Mouse (Mus musculus) spleen, postnatal 36 days (tissue): ENCODE data around the gene Pigt.
A peak's percentile ranks its signal among the peaks of the same experiment; 100 is the strongest.

ENCODE experiments used
- DNase-seq, 2 experiments: peaks; one replicate each; pipeline ENCODE4 v3.0.0; 2022; ENCODE audit warnings: low spot score in 2 of 2, mixed read lengths in 1 of 2

Pigt gene

DNA sequence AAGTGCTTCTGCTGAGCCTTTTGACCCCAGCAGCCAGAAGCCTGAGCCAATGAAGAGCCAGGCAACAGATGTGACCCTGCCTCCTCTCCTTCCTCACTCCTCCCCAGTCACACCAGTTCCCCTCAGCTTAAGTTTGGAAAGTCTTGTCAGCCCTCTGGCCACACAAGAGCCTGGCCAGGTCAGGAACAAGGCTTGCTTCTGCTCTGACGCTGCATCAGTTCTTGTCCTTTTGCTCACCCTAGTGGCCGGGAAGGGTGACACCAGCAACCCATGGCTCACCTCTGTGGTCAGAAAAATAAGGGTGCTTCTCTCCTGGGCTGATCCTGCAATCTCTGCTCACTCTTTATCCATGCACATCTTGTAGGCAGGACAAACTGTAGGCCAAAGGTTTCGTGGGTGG is 23.5 kb downstream of the Pigt start:
- peak; percentile 71 for DNase-seq

DNA sequence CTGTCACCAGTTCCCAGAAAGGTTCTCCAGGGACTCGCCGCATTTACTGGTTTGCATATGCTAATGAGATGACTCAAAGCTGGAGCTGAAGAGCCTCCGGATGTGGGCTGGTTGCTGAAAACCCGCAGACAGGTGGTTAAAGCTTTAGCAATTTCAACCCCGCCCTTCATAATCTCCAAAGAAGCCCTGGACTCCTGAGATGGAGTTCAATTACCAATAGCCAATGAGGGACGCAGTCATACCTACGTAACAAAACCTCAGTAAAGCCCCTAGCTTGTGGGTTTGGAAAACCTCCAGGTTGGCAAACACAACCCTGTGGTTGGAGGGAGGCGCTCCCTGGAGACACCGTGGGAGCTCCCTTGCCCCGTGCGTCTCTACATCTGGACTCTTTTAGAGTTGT is 24.5 kb downstream of the Pigt start:
- DNase-seq = peak; percentile 81 to 89

DNA sequence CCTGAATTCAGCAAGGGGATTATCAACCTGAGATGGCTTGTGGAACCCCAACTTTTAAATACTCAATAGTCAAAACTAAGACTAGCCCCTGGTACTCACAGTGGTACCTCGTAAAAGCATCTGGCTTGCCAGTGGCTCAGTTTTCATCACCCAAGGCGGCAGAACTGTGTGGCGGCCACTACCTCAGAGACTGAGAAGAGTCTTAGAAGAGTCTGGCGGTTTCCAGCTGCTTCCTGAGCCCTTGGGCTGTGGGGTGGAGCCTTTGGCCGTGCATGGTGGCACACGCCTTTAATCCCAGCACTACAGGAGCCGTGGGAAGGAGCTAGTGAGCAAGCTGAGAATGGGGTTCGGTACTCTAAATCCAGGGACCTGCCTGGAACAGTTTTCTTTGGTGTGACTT is 25.0 kb downstream of the Pigt start:
- DNase-seq = peak in 1 of 2 experiments; percentile 18

DNA sequence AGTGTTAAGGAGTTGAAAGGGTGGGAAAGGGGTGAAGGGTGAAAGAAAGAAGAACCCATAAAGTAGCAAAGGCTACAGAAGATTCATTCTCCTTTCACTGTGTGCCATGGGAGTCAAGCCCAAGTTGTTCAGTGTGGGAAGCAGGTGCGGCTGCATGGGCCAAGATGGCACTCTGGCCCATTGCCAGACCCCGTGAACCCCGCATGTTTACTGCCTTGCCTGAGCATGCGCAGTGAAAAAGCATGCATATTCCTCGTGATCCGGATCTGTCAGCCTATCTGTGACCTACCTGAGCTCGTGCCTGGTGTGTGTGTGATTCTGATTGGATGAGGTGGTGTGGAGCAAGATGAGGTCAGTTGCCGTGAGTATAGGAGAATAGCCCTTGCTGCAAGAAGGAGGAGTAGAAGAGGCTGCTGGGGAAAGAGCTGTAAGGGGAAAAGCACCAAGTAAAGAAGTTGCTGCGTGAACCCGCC is 26.0 kb downstream of the Pigt start:
- no peak for DNase-seq

DNA sequence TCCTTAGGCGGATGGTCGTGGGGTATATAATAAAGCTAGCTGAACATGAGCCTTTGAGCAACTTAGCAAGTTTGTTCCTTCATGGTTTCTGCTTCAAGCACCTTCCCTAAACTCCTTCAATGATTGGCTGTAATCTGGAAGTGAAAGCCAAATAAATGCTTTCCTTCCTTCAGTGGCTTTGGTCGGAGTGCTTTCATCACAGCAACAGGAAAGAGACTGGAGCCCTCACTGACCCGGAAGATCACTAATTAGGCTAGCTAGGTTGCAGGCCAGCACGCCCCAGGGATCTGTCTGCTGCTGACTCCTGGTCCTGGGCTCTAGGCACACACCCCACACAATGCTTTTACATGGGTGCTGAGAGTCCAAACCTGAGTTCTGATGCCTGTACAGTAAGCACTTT is 31.2 kb downstream of the Pigt start:
- DNase-seq = no peak

DNA sequence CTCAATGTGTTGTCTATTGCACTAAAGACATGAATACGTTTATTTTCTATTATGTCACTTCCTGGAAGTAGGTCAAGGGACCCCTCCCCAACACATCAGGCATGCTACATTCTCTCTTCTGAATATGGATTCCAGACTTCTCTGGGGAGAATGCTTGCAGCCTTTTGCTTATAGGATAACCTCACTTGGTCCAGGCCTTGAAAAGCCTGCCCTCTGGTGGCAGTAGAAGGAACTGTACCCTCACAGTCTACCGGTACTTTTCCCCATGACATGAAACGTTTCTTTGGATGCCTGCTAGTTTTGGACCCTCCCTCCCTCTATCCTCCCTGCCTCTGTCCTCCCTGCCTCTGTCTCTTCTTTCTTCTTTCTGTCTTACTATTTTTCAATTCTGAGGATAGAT is 33.8 kb downstream of the Pigt start:
- peak; percentile 54 to 64 for DNase-seq

DNA sequence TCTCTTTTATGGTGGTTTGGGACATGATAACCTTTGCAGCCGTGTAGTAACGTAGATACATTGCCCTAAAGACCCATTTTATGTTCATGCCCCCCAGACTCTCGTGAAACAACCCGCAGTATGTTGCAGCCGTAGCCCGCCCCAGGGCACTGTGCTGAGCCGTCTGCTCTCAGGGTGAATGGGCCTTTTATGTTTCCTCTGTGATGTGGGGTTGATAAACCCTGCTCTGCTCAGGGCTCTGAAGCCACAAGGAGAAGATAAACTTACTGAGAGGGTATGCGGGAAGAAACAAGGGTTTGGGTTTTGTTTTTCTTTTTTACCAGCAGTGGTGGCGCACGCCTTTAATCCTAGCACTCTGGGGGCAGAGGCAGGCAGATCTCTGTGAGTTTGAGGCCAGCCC is 37.0 kb downstream of the Pigt start:
- DNase-seq = no peak

DNA sequence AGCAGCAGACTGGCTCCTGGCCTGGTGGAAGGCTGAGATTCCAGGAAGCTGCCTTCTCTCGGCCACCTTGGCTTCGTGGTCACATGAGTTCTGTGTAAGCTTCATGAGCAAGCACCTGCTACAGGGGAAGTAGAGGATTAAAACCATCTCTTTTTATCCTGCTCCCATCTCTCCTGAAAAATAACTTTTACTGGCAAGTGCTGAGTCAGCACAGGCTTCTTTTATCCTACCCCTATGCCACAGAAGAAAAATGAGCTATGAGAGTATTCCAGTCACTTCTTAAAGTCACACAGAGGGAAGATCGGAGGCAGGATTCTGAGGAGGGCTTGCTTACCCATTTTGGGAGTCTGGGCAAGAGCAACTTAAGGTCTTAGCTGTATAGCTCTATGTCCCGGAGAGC is 39.7 kb downstream of the Pigt start:
- no peak for DNase-seq

DNA sequence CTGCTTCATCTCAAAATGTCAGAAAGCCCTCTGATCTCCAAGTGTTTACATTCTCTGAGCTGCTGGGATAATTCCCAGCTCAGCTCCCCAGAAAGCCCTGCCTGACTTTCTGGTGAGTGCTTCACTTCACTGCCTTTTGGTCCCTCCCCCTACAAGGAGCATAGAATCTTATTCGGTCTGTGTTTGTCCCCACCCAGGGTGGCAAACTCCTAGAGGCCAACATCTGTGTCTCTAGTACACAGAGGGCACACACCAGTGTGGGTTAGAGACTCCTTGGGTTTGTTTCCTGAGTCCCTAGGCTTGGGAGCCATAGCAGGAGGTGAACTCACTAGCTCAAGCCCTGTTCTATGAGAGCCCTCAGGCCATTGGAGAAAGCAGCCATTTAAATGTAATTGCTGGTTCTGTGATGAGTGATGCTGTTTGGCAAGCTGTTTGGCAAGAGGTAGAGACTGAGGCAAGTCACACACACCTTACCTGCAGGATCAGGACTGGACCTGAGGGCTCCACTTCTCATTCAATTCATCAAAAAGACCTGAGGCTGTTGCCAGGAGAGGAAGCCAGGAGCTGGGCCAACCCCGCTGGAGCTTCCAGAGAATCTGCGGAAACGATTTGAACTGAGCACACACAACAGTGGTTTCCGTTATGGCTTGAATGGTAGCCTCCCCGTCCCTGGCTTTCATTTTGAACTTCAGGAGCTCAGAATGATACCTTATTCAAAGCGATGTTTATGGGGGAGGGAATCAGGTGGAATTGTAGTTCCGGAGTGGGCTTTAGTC is 43.5 kb downstream of the Pigt start:
- DNase-seq = no peak

DNA sequence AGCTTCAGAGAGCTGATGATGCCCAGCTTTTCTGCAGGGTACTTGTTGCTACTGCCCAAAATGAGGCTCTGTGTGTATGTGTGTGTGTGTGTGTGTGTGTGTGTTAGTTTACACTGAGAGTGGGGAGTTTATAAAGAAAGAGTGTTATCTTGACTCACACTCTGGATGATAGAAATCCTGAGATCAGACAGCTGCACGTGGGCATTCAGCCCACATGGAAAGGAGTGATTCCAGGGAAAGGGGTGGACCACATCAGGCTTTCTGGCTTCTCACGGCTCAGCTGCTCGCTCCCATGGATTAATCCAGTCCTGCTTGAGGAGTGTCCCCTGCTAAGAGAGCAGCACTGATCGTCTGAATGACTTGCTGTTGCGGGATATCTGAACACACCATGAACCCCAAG is 44.8 kb downstream of the Pigt start:
- DNase-seq = no peak

DNA sequence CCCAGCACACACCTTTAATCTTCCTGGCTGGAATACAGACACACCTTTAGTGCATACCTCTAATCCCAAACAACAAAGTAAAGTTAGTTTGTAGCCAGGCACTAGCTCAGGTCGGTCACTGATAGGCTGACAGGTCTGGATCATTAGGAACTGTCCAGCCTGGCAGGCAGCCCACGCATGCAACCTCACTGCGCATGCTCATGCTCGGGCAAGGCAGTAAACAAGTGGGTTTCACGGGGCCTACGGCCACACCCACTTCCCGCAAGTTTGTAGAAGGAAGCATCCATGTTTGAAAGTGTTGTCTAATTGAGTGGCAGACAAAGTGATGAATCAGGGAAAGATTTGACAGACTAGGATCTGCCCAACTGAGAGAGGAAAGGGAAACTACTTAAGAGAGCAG is 45.3 kb downstream of the Pigt start:
- no peak for DNase-seq

DNA sequence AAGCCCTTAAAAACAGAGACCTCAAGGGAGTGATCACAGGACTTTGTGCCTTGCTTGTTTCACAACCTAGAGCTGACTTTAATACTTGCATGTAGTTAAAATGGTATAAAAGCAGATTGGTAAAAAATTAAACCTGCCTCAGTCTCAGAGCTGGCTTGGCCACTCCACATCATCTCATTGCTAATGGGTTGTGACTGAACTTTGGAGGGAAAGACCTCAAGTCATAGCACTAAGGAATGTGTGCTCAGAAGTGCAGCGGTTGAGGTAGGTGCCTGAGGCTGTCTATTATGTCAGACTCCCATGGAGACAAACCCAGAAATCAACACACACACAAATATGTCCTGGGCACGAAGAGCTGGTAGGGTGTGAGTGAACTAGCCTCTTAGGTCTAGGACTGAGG is 46.4 kb downstream of the Pigt start:
- DNase-seq = no peak

DNA sequence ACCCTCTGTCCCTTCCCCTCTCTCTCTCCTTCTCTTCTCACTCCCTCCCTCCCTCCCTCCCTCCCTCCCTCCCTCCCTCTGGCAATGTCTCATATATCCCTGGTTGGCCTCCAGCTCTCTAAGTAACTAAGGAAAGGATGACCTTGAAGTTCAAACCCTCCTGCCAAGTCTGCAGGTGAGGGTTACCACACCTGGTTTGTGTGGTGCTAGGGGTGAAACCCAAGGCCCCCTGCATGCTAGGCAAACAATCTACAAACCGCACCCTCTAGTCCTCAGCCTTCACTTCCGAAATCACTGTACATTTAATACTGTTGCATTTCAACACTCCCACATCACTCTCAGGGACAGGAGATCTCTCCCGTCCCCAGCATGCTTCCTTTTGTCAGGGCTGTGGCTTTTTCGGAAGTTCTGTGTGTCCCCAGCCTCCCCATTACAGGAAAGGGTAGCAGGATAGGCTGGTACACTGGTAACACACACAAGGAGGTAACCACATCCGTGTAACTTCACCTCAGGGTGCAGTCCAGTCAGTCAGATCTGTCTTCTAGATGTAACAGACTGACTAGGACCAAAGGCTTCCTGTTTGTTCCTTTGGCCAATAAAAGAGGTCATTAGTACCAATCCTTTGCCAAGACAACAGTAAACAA is 47.3 kb downstream of the Pigt start:
- DNase-seq = no peak

DNA sequence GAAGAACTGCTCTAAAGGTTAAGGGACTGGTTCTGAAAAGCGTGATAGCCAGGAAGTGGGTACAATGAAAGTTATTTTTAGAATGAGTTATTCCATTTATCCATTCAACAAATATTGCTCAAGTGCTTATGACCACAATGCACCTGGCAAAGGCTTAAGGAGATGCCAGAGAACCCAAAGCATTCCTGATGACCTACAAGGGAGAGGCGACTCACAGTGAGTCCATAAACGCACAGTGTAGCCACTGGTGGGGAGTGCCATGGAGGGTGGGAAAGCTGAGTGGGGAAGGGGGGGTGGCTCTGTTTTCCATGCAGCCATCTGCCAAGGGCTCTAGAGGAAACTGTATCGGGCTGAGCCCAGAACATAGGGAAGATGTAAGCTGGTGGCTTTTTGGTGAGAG is 52.0 kb downstream of the Pigt start:
- no peak for DNase-seq

DNA sequence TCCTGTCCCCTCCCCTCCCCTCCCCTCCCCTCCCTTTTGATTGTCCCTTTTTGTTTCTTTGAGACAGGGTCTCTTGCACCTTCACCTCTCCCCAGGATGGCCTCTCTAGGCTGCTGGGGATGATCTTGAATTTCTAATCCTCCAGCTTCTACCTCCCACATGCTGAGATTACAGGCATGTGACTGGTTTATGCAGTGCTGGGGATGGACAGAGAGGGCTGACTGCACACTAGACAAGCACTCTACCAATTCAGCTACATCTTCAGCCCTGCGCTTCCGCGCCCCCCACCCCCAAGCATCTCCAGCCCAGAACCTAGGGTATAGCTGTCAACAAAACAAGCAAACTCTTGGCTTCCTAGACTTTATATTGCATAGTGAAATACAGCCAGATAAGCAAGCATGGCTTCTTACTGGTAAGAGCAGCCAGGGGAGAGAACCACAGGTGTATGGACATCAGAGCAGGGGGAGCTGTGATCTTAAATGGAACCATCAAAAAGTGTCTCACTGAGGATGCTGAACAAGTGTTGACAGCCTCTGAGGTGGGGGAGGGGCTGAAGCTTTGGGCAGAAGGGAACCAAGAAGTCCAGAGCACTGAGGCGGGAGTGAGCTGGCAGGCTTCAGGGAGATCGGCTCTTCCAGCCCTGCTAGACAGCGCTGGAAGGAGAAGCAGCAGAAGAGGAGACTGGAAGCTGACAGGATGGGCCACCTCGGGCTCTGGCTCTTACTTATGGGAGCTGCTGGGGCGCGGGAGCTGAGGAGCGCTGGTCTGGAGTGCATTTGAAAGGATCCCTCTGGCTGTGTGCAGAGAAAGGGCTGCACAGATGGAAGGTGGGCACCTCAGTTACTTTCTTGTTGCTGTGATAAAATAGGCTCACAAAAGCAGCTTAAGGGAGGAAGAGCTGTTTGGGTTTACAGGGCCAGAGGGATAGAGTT is 52.9 kb downstream of the Pigt start:
- DNase-seq = no peak

DNA sequence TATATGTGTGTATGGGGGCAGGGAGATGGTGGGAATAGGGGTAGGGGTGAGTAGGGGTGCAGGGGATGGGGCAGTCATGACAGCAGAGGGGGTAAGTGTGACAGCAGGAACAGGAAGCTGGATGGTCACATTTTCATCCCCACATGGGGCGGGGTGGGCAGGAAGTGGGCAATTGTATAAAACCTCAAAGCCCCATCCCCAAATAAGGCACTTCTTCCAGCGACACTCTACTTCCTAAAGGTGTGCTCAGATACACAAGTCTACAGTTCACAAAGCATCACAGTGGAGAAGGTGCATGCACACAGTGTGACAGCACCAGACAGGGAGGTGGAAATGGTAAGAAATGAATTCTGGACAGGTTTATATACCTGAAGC is 53.6 kb downstream of the Pigt start:
- no peak for DNase-seq

DNA sequence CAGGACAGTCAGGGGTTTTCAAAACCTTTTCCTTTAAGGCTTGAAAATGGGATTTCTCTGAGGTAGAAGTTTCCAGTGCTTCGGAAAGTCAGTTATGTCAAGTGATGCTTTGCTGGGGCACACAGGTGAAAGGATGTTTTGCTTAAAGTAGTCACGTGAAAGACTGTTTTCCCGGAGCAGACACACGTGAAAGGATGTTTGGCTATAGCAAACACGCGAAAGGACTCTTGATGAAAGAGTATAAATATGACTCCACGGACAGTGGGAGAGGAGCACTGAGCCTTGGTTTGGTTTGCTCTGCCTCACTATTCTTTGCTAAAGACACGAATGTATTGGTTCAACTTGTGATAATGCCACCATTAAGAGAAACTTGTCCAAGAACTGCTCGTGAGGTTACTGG is 54.2 kb downstream of the Pigt start:
- no peak for DNase-seq
